Mouse (Mus musculus) kidney, postnatal 0 days (tissue): ENCODE results near the gene Pogz. TPM values are rescaled to one million over a fixed set of nuclear protein-coding genes. Genes with fewer than 3 reads are reported as not detected.

ENCODE experiments used
- ATAC-seq: fragments of 200-750 bp; cut with Nextera tagmentation; replicated peaks from 2 replicates; pipeline ENCODE4 v1.8.0; 2017; ENCODE audit warnings: low read depth, moderate number of reproducible peaks, moderate TSS enrichment, moderate library complexity; ENCODE audit not compliant: low FRiP score
- DNase-seq: peaks from one replicate; pipeline ENCODE4 v3.0.0-alpha.2; 2016; ENCODE audit warnings: low spot score
- H3K27ac ChIP-seq: fragments of 300-500 bp; sonication (generic); 2 replicates; pipeline ENCODE4 v1.5.1; 2014; ENCODE audit warnings: mild to moderate bottlenecking
- H3K27me3 ChIP-seq: fragments of 300-500 bp; sonication (generic); 2 replicates; pipeline ENCODE4 v1.6.1; 2014; ENCODE audit warnings: low read length, mixed read lengths; ENCODE audit not compliant: insufficient read depth
- H3K36me3 ChIP-seq: fragments of 300-500 bp; sonication (generic); 2 replicates; pipeline ENCODE4 v1.6.1; 2014; ENCODE audit warnings: low read length, mixed read lengths; ENCODE audit not compliant: insufficient read depth
- H3K4me1 ChIP-seq: fragments of 300-500 bp; sonication (generic); replicated peaks from 2 replicates; pipeline ENCODE4 v1.6.1; 2014; ENCODE audit warnings: antibody characterized with exemption, low read length, mixed read lengths; ENCODE audit not compliant: insufficient read depth
- H3K4me2 ChIP-seq: fragments of 300-500 bp; sonication (generic); 2 replicates; pipeline ENCODE4 v1.6.1; 2014; ENCODE audit warnings: mild to moderate bottlenecking, low read length, moderate library complexity, mixed read lengths
- H3K4me3 ChIP-seq: fragments of 300-500 bp; sonication (generic); replicated peaks from 2 replicates; pipeline ENCODE4 v1.5.1; 2014; ENCODE audit warnings: low read depth, low read length
- H3K9ac ChIP-seq: fragments of 300-500 bp; sonication (generic); 2 replicates; pipeline ENCODE4 v1.6.1; 2014; ENCODE audit warnings: low read depth, low read length
- H3K9me3 ChIP-seq: fragments of 300-500 bp; sonication (generic); replicated peaks from 2 replicates; pipeline ENCODE4 v1.6.1; 2016; ENCODE audit warnings: low read length, inconsistent platforms, mixed read lengths
- CTCF ChIP-seq: IDR thresholded peaks from 2 replicates; pipeline ENCODE4 v1.5.1; 2016; ENCODE audit warnings: antibody characterized with exemption, low read depth, mild to moderate bottlenecking, moderate library complexity
- WGBS: fragments of 180-500 bp; shearing (Covaris S2); extraction: QIAGEN DNeasy Blood & Tissue Kit; methylation state at CpG from one replicate; pipeline ENCODE4 v1.1.7; 2014; 5-methylcytosine and 5-hydroxymethylcytosine counted together
- polyA plus RNA-seq: library from polyadenylated mRNA; unstranded; fragments of >200 nt; fragmentation: Nextera tagmentation; extraction: Ambion mirVana; gene quantifications from 2 replicates; pipeline ENCODE4 v1.2.1, GENCODE M21; 2015

Pogz gene
- polyA plus RNA-seq, 1 experiment from 2014 or later = 14.6 TPM

DNA sequence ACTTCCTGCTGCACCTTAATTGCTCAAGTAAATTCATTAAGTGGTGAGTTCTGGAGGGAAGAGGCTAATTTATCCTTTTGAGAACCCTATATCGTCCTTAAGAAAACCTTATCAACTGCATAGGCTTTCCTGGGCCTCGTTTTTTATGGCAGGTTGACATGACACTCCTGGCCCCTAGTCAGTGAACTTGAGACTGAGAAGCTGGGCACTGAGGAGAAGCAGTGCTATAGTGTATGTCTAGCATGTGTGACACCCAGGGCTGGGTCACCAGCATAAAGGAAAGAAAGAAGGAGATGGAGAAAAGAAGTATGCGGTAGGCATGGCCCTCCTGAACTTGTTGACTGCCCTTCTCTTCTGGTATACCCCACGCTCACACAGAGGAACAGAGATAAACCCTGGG is 23.3 kb upstream of the Pogz start:
- Histone ChIP-seq H3K27me3 (no peaks in the 10 kb centered on the region), H3K4me1 (no peaks in the 10 kb centered on the region), H3K36me3 (no peaks in the 10 kb centered on the region), H3K9ac (no peak overlapping the region), H3K4me3 (no peak overlapping the region), H3K9me3 (no peaks in the 10 kb centered on the region), H3K4me2 (no peak overlapping the region), H3K27ac (no peak overlapping the region)
- 56% methylated on average over 4 of the region's 4 CpGs for WGBS
- DNase-seq (no peak), ATAC-seq (no peak)
- TF ChIP-seq CTCF = no peak

DNA sequence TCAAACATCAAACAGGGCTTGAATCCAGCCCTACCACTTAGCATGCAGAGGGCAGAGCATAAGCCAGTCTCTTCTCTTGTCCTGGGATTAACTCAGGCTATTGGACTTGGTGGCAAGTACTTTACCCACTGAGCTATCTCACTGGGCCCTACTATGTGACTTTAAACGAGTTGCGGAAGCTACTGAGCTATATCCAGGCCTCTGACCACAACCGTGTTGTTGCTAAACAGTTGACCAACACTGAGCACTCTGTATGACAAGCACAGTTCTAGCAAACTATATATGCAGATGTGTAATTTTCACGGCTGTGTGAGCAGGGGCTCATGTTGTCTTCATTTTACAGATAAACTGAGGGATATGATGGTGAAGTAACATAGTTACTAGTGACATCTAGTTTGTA is 22.7 kb upstream of the Pogz start:
- no peak overlapping the region for H3K4me3 ChIP-seq
- no peak for DNase-seq
- 86% methylated on average over 4 of the region's 4 CpGs for WGBS
- no peak overlapping the region for H3K27ac ChIP-seq
- H3K9me3 ChIP-seq = no peaks in the 10 kb centered on the region
- H3K4me2 ChIP-seq = no peak overlapping the region
- TF ChIP-seq CTCF = no peak
- no peak for ATAC-seq
- no peaks in the 10 kb centered on the region for H3K36me3 ChIP-seq
- H3K27me3 ChIP-seq = no peaks in the 10 kb centered on the region
- no peaks in the 10 kb centered on the region for H3K4me1 ChIP-seq
- no peak overlapping the region for H3K9ac ChIP-seq

DNA sequence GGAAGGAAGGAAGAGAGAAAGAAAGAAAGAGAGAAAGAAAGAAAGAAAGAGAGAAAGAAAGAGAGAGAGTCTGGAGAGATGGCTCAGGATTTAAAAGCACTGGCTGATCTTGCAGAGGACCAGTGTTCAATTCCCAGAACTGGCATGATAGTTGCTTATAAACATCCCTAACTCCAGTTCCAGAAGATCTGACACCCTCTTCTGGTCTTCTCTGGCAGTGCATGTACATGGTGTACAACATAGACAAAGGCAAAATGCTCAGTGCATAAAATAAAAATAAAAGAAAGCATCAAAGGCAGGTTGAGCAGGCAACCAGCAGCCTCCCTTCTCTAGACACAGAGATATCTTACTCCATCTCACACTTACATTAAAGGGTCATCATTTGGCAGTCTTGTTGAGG is 21.8 kb upstream of the Pogz start:
- no peaks in the 10 kb centered on the region for H3K9me3 ChIP-seq
- H3K27me3 ChIP-seq = no peaks in the 10 kb centered on the region
- no peak overlapping the region for H3K4me2 ChIP-seq
- H3K4me3 ChIP-seq = no peak overlapping the region
- TF ChIP-seq CTCF = peak; percentile 19; the same call in 1 of the 2 replicates
- no peak overlapping the region for H3K27ac ChIP-seq
- H3K9ac ChIP-seq = no peak overlapping the region
- ATAC-seq = no peak
- no peaks in the 10 kb centered on the region for H3K36me3 ChIP-seq
- no peaks in the 10 kb centered on the region for H3K4me1 ChIP-seq
- no peak for DNase-seq

DNA sequence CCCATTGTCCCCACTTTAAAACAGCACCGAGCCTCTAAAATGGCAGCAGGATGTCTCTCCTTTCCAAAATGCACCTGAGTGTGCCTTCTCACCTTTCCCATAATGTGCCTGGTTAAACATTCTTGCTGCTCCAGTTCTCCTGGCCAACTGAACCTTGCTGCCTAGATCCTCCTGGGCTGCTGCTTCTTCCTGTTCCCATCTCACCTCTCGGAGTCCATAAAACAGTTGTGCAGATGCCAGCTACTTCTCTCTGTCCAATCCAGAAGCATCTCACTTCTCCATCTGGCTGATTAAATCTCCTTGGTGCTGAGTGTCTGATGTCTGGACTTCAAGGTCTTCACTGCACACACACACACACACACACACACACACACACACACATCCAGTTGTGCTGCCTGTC is 19.6 kb upstream of the Pogz start:
- Histone ChIP-seq H3K4me1 (no peaks in the 10 kb centered on the region), H3K4me2 (no peak overlapping the region), H3K4me3 (no peak overlapping the region), H3K9me3 (no peaks in the 10 kb centered on the region), H3K9ac (no peak overlapping the region), H3K27ac (no peak overlapping the region), H3K27me3 (no peaks in the 10 kb centered on the region), H3K36me3 (no peaks in the 10 kb centered on the region)
- DNase-seq (no peak), ATAC-seq (no peak)
- WGBS = 84% methylated on average over 2 of the region's 2 CpGs
- no peak for TF ChIP-seq CTCF

DNA sequence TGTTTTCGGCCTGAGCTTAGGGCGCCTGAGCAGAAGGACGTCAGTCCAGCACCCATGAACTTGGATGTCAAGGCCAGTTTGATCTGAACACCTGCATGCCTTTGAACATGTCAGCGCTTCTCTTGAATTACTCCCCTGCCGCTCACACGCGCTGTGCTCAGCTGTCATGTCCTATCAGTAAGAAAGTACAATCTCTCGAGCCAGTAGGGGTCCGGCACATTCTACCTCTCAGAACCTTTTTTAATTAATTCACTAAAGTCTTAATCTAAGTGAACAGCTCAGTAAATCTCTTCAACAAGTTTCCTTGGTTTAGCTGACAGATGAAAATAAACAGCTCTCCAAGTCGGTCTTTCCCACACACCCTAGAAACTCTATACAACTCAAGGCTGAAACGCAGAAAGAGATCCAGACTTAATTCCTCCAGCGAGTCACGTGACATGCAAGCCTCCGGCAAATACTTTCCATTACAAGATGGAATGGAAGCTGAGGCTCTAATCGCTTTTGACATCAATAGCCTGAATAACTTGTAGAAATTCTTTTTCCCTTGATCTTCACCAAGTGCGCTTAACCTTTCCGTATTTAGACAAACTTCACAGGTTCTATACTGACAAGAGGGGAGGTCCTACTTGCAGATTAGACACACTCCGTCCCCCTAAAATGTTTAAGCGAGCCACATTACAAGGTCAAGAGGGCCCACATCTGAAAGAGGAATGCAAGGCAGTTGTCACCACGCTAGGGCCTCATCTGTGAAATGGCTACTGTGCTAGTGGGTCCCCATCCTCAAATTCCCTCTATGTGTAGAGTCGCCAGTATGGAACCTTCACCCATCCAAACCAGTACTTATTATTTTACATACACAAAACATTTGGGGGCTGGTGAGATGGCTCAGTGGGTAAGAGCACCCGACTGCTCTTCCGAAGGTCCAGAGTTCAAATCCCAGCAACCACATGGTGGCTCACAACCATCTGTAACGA is 17.6 kb upstream of the Pogz start:
- TF ChIP-seq CTCF = no peak
- no peaks in the 10 kb centered on the region for H3K9me3 ChIP-seq
- H3K9ac ChIP-seq = no peak overlapping the region
- ATAC-seq (no peak), DNase-seq (peak; percentile 79)
- 61% methylated on average over 24 of the region's 24 CpGs for WGBS
- H3K27ac ChIP-seq = no peak overlapping the region
- no peaks in the 10 kb centered on the region for H3K36me3 ChIP-seq
- H3K4me3 ChIP-seq = no peak overlapping the region
- peak overlapping the region; percentile 8; the same call in 1 of the 2 replicates for H3K4me2 ChIP-seq
- no peaks in the 10 kb centered on the region for H3K27me3 ChIP-seq
- H3K4me1 ChIP-seq = no peaks in the 10 kb centered on the region

DNA sequence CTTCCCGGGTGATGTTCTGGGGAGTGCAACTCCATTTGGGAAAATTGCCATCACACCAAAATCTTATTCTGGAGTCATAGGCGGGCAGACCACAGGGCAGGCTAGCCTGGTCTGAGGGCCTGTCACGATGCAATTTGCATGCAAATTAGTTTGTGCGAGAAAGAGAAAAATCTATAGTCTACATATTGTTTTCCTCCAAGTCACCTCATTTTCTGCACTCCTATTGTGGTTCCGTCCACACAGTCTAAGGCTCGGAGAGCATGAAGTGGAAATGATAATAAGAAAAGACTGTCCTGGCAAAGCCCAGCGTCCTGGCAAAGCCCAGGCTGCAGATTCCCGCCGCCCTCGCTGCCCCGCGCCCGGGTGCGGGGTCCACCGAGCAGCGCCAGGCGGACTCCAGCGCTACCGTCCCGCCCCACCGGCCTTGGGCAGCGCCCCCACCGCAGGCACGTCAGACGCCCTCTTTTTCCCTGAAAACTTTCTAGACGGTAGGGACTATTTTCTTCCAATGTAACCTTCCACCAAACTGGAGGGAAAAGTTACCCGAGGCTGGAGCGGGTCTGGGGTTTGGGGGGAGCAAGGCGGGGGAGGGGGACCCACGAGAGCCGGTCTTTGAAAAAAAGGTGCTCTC is 16.2 kb upstream of the Pogz start:
- peak; percentile 60 for ATAC-seq
- peak overlapping the region; percentile 92 for H3K27ac ChIP-seq
- peak; percentile 83 for DNase-seq

More for the DNA sequence above, 16.2 kb upstream of the Pogz start:
- TF ChIP-seq CTCF = no peak
- Histone ChIP-seq H3K9me3 (no peaks in the 10 kb centered on the region), H3K4me2 (peak overlapping the region; percentile 87), H3K36me3 (no peaks in the 10 kb centered on the region), H3K4me3 (peak overlapping the region; percentile 74), H3K9ac (peak overlapping the region; percentile 91), H3K27me3 (no peaks in the 10 kb centered on the region), H3K4me1 (no peaks in the 10 kb centered on the region)
- 2% methylated on average over 31 of the region's 31 CpGs for WGBS
